Mouse (Mus musculus): Measurements from ENCODE around the gene Sdsl.
"Not testable (repeated sequence)": the region's sequence is repeated elsewhere in the genome, so short reads cannot be mapped to it uniquely, and the experiment has no call there.

Gene Sdsl

GRCm38 (mm10) chr5:120472770-120473169 is at the start of gene Sdsl:
Gene Sdsl (minus strand): TSS chr5:120472810.
- no peak for DNase-seq (ENCODE audit: inconsistent ontology term)

GRCm38 (mm10) chr5:120517552-120517951 is 44.9 kb upstream of the Sdsl start:
- DNase-seq (ENCODE audit: inconsistent ontology term) = peak; percentile 98

- peak; percentile 68 for DNase-seq (ENCODE audit: inconsistent ontology term)
Observed at GRCm38 (mm10) chr5:120516221-120516984, 43.8 kb upstream of the Sdsl start.

- no peak for DNase-seq (ENCODE audit: inconsistent ontology term)
Observed at GRCm38 (mm10) chr5:120515451-120515850, 42.8 kb upstream of the Sdsl start.

- peak; percentile 63 for DNase-seq (ENCODE audit: inconsistent ontology term)
Observed at GRCm38 (mm10) chr5:120514754-120515153, 42.1 kb upstream of the Sdsl start.

- peak; percentile 37 for DNase-seq (ENCODE audit: inconsistent ontology term)
Observed at GRCm38 (mm10) chr5:120514031-120514677, 41.5 kb upstream of the Sdsl start.

GRCm38 (mm10) chr5:120512911-120513555 is 40.4 kb upstream of the Sdsl start:
- DNase-seq (ENCODE audit: inconsistent ontology term) = no peak

- DNase-seq (ENCODE audit: inconsistent ontology term) = no peak
Observed at GRCm38 (mm10) chr5:120511643-120512220, 39.1 kb upstream of the Sdsl start.

- DNase-seq (ENCODE audit: inconsistent ontology term) = peak; percentile 96
Observed at GRCm38 (mm10) chr5:120510982-120511642, 38.5 kb upstream of the Sdsl start, which contains the start of gene Slc8b1. Gene Slc8b1 (plus strand): TSS chr5:120511168.

GRCm38 (mm10) chr5:120507311-120507710 is 34.7 kb upstream of the Sdsl start:
- no peak for DNase-seq (ENCODE audit: inconsistent ontology term)

- DNase-seq (ENCODE audit: inconsistent ontology term) = no peak
Observed at GRCm38 (mm10) chr5:120506490-120506889, 33.9 kb upstream of the Sdsl start.

GRCm38 (mm10) chr5:120505781-120506180 is 33.2 kb upstream of the Sdsl start:
- no peak for DNase-seq (ENCODE audit: inconsistent ontology term)

GRCm38 (mm10) chr5:120505368-120505767 is 32.8 kb upstream of the Sdsl start:
- peak; percentile 75 for DNase-seq (ENCODE audit: inconsistent ontology term)

- DNase-seq (ENCODE audit: inconsistent ontology term) = peak; percentile 95
Observed at GRCm38 (mm10) chr5:120503144-120503795, 30.7 kb upstream of the Sdsl start, which contains the start of gene Plbd2. Gene Plbd2 (minus strand): TSS chr5:120503625.

- DNase-seq (ENCODE audit: inconsistent ontology term) = peak; percentile 51
Observed at GRCm38 (mm10) chr5:120502675-120503143, 30.1 kb upstream of the Sdsl start.

GRCm38 (mm10) chr5:120502147-120502621 is 29.6 kb upstream of the Sdsl start:
- peak; percentile 42 for DNase-seq (ENCODE audit: inconsistent ontology term)

- DNase-seq (ENCODE audit: inconsistent ontology term) = not testable (repeated sequence)
Observed at GRCm38 (mm10) chr5:120500609-120501008, 28.0 kb upstream of the Sdsl start.

- DNase-seq (ENCODE audit: inconsistent ontology term) = no peak
Observed at GRCm38 (mm10) chr5:120499202-120499601, 26.6 kb upstream of the Sdsl start.

GRCm38 (mm10) chr5:120497071-120497470 is 24.5 kb upstream of the Sdsl start:
- no peak for DNase-seq (ENCODE audit: inconsistent ontology term)

- no peak for DNase-seq (ENCODE audit: inconsistent ontology term)
Observed at GRCm38 (mm10) chr5:120495703-120496226, 23.2 kb upstream of the Sdsl start.
